Mouse (Mus musculus) heart, embryonic 16.5 days (tissue): Measurements from ENCODE around the gene Iqsec3. TPM values are rescaled to one million over a fixed set of nuclear protein-coding genes. Genes with fewer than 3 reads are reported as not detected.

Experiments
- ATAC-seq: fragments of 200-750 bp; cut with Nextera tagmentation; replicated peaks from 2 replicates; pipeline ENCODE4 v1.8.0; 2017; ENCODE audit warnings: moderate number of reproducible peaks; ENCODE audit not compliant: insufficient read depth, low FRiP score; ENCODE audit errors: extremely low read depth
- H3K27ac ChIP-seq: fragments of 300-500 bp; sonication (generic); 2 replicates; pipeline ENCODE4 v1.5.1; 2014; ENCODE audit warnings: mild to moderate bottlenecking, low read length, control low read depth, moderate library complexity
- H3K27me3 ChIP-seq: fragments of 300-500 bp; sonication (generic); 2 replicates; pipeline ENCODE4 v1.6.1; 2014; ENCODE audit warnings: low read length, mixed read lengths; ENCODE audit not compliant: control insufficient read depth, insufficient read depth
- H3K36me3 ChIP-seq: fragments of 300-500 bp; sonication (generic); 2 replicates; pipeline ENCODE4 v1.6.1; 2014; ENCODE audit not compliant: control insufficient read depth, insufficient read depth
- H3K4me1 ChIP-seq: fragments of 300-500 bp; sonication (generic); 2 replicates; pipeline ENCODE4 v1.6.1; 2014; ENCODE audit warnings: low read length, mixed read lengths; ENCODE audit not compliant: control insufficient read depth, insufficient read depth
- H3K4me2 ChIP-seq: fragments of 300-500 bp; sonication (generic); 2 replicates; pipeline ENCODE4 v1.6.1; 2014; ENCODE audit warnings: low read depth, mild to moderate bottlenecking, control low read depth, low read length
- H3K4me3 ChIP-seq: fragments of 300-500 bp; sonication (generic); 2 replicates; pipeline ENCODE4 v1.5.1; 2014; ENCODE audit warnings: mild to moderate bottlenecking, control low read depth, low read length
- H3K9ac ChIP-seq: fragments of 300-500 bp; sonication (generic); 2 replicates; pipeline ENCODE4 v1.6.1; 2014; ENCODE audit warnings: low read length, control low read depth
- H3K9me3 ChIP-seq: fragments of 300-500 bp; sonication (generic); replicated peaks from 2 replicates; pipeline ENCODE4 v1.6.1; 2016; ENCODE audit warnings: low read length; ENCODE audit not compliant: control insufficient read depth
- WGBS: fragments of 180-500 bp; shearing (Covaris S2); extraction: QIAGEN DNeasy Blood & Tissue Kit; methylation state at CpG from one replicate; pipeline ENCODE4 v1.1.7; 2014; 5-methylcytosine and 5-hydroxymethylcytosine counted together
- polyA plus RNA-seq: library from polyadenylated mRNA; unstranded; fragments of >200 nt; fragmentation: Nextera tagmentation; extraction: Ambion mirVana; gene quantifications from 2 replicates; pipeline ENCODE4 v1.2.1, GENCODE M21; 2015

Iqsec3 gene
- polyA plus RNA-seq = 0.02 TPM in 1 of 2 replicates, not detected in the other

GRCm38 (mm10) chr6:121473093-121473821 lies at the start of gene Iqsec3:
TSS of gene Iqsec3 (minus strand) at chr6:121473678.
- ATAC-seq = peak; percentile 92
- peak within 1 kb of the TSS; percentile 57 for H3K4me2 ChIP-seq
- H3K36me3 ChIP-seq = no peaks in the 10 kb centered on the region
- H3K4me3 ChIP-seq = peak within 1 kb of the TSS; percentile 34
- H3K27me3 ChIP-seq = peaks cover 37% of the 10 kb centered on the region
- H3K9me3 ChIP-seq = no peaks in the 10 kb centered on the region
- 1% methylated on average over 61 of the region's 65 CpGs for WGBS
- no peak within 1 kb of the TSS for H3K9ac ChIP-seq
- peaks cover 3% of the 10 kb centered on the region; the same call in 1 of the 2 replicates for H3K4me1 ChIP-seq
- H3K27ac ChIP-seq = no peak within 1 kb of the TSS

- no peaks in the 10 kb centered on the region for H3K27me3 ChIP-seq
- no peak overlapping the region for H3K4me3 ChIP-seq
- whole genome bisulfite sequencing = 62% methylated on average over 5 of the region's 5 CpGs
- no peak for ATAC-seq
- no peak overlapping the region for H3K4me2 ChIP-seq
- peaks cover 12% of the 10 kb centered on the region for H3K4me1 ChIP-seq
- H3K27ac ChIP-seq = no peak overlapping the region
- no peak overlapping the region for H3K9ac ChIP-seq
- no peaks in the 10 kb centered on the region for H3K9me3 ChIP-seq
- H3K36me3 ChIP-seq = no peaks in the 10 kb centered on the region
These were observed 48.7 kb upstream of the Iqsec3 start for GRCm38 (mm10) chr6:121522106-121522705.

- no peak overlapping the region for H3K9ac ChIP-seq
- no peak overlapping the region for H3K27ac ChIP-seq
- H3K4me3 ChIP-seq = no peak overlapping the region
- ATAC-seq = no peak
- 76% methylated on average over 3 of the region's 3 CpGs for WGBS
- H3K4me2 ChIP-seq = no peak overlapping the region
- H3K9me3 ChIP-seq = no peaks in the 10 kb centered on the region
- no peaks in the 10 kb centered on the region for H3K27me3 ChIP-seq
- H3K4me1 ChIP-seq = peaks cover 12% of the 10 kb centered on the region
- H3K36me3 ChIP-seq = no peaks in the 10 kb centered on the region
These were observed 47.6 kb upstream of the Iqsec3 start for GRCm38 (mm10) chr6:121521030-121521429.

- Histone ChIP-seq H3K36me3 (no peaks in the 10 kb centered on the region), H3K27me3 (no peaks in the 10 kb centered on the region), H3K27ac (no peak overlapping the region), H3K4me2 (no peak overlapping the region), H3K4me1 (peaks cover 10% of the 10 kb centered on the region), H3K4me3 (no peak overlapping the region), H3K9ac (no peak overlapping the region), H3K9me3 (no peaks in the 10 kb centered on the region)
- no peak for ATAC-seq
- WGBS = 61% methylated on average over 2 of the region's 2 CpGs
These were observed 46.4 kb upstream of the Iqsec3 start for GRCm38 (mm10) chr6:121519896-121520295.

GRCm38 (mm10) chr6:121519266-121519810 lies 45.9 kb upstream of the Iqsec3 start:
- 67% methylated on average over 5 of the region's 5 CpGs for WGBS
- Histone ChIP-seq H3K4me2 (no peak overlapping the region), H3K9ac (no peak overlapping the region), H3K27me3 (no peaks in the 10 kb centered on the region), H3K9me3 (no peaks in the 10 kb centered on the region), H3K36me3 (no peaks in the 10 kb centered on the region), H3K27ac (no peak overlapping the region), H3K4me3 (no peak overlapping the region), H3K4me1 (peaks cover 5% of the 10 kb centered on the region)
- ATAC-seq = no peak

- H3K27ac ChIP-seq = no peak overlapping the region
- no peaks in the 10 kb centered on the region for H3K4me1 ChIP-seq
- H3K9me3 ChIP-seq = no peaks in the 10 kb centered on the region
- H3K9ac ChIP-seq = no peak overlapping the region
- whole genome bisulfite sequencing = 77% methylated on average over 6 of the region's 6 CpGs
- H3K27me3 ChIP-seq = no peaks in the 10 kb centered on the region
- no peak overlapping the region for H3K4me2 ChIP-seq
- H3K4me3 ChIP-seq = no peak overlapping the region
- no peak for ATAC-seq
- H3K36me3 ChIP-seq = no peaks in the 10 kb centered on the region
These were observed 44.2 kb upstream of the Iqsec3 start for GRCm38 (mm10) chr6:121517726-121518125.

- Histone ChIP-seq H3K4me1 (no peaks in the 10 kb centered on the region; the same call in 1 of the 2 replicates), H3K9ac (no peak overlapping the region), H3K4me3 (no peak overlapping the region), H3K9me3 (no peaks in the 10 kb centered on the region), H3K27me3 (no peaks in the 10 kb centered on the region), H3K36me3 (no peaks in the 10 kb centered on the region), H3K27ac (no peak overlapping the region), H3K4me2 (no peak overlapping the region)
- no peak for ATAC-seq
- WGBS = 82% methylated on average over 3 of the region's 3 CpGs
These were observed 36.9 kb upstream of the Iqsec3 start for GRCm38 (mm10) chr6:121510381-121510780.

- Histone ChIP-seq H3K4me3 (no peak overlapping the region), H3K36me3 (no peaks in the 10 kb centered on the region), H3K9me3 (no peaks in the 10 kb centered on the region), H3K4me2 (no peak overlapping the region), H3K27ac (no peak overlapping the region), H3K4me1 (no peaks in the 10 kb centered on the region; the same call in 1 of the 2 replicates), H3K9ac (no peak overlapping the region), H3K27me3 (no peaks in the 10 kb centered on the region)
- 0 out of 2 replicates have a peak, but pooled peaks have one; percentile 23 for ATAC-seq
- WGBS = 56% methylated on average over 7 of the region's 7 CpGs
These were observed 36.4 kb upstream of the Iqsec3 start for GRCm38 (mm10) chr6:121509871-121510270.

- Histone ChIP-seq H3K36me3 (no peaks in the 10 kb centered on the region), H3K9me3 (no peaks in the 10 kb centered on the region), H3K27ac (no peak overlapping the region), H3K4me2 (no peak overlapping the region), H3K4me3 (no peak overlapping the region), H3K4me1 (no peaks in the 10 kb centered on the region; the same call in 1 of the 2 replicates), H3K27me3 (no peaks in the 10 kb centered on the region), H3K9ac (no peak overlapping the region)
- 66% methylated on average over 5 of the region's 5 CpGs for WGBS
- ATAC-seq = no peak
These were observed 34.8 kb upstream of the Iqsec3 start for GRCm38 (mm10) chr6:121508266-121508665.
